Mouse (Mus musculus): ENCODE results near the gene Brip1.

Gene Brip1

GRCm38 (mm10) chr11:86022439-86022838 lies 178.6 kb downstream of the Brip1 start:
- DNase-seq (ENCODE audit: low spot score), result no peak

- no peak for DNase-seq (ENCODE audit: low spot score)
Observed at GRCm38 (mm10) chr11:86020033-86020432, 181.0 kb downstream of the Brip1 start.

- DNase-seq (ENCODE audit: low spot score), result no peak
Observed at GRCm38 (mm10) chr11:86016242-86016641, 184.8 kb downstream of the Brip1 start.

GRCm38 (mm10) chr11:86013087-86013486 lies 187.9 kb downstream of the Brip1 start:
- no peak for DNase-seq (ENCODE audit: low spot score)

- no peak for DNase-seq (ENCODE audit: low spot score)
Observed at GRCm38 (mm10) chr11:86010458-86010857, 190.5 kb downstream of the Brip1 start.

- DNase-seq (ENCODE audit: low spot score), result no peak
Observed at GRCm38 (mm10) chr11:86008211-86008905, 192.6 kb downstream of the Brip1 start.
